Mouse (Mus musculus) midbrain, embryonic 14.5 days (tissue): ENCODE measurements around the gene Agrp. TPM values are rescaled to one million over a fixed set of nuclear protein-coding genes. Genes with fewer than 3 reads are reported as not detected.

Experiments
- ATAC-seq: fragments of 200-750 bp; cut with Nextera tagmentation; 2 replicates; pipeline ENCODE4 v1.8.0; 2017; ENCODE audit warnings: moderate number of reproducible peaks, moderate library complexity; ENCODE audit not compliant: low FRiP score, low TSS enrichment
- DNase-seq: peaks from one replicate; pipeline ENCODE4 v3.0.0-alpha.2; 2015
- H3K27ac ChIP-seq: fragments of 300-500 bp; sonication (generic); replicated peaks from 2 replicates; pipeline ENCODE4 v1.5.1; 2014; ENCODE audit warnings: mild to moderate bottlenecking, low read depth, low read length, moderate library complexity
- H3K27me3 ChIP-seq: fragments of 300-500 bp; sonication (generic); 2 replicates; pipeline ENCODE4 v1.6.1; 2014; ENCODE audit warnings: low read length, control low read depth, mixed read lengths; ENCODE audit not compliant: control insufficient read depth, insufficient read depth
- H3K36me3 ChIP-seq: fragments of 300-500 bp; sonication (generic); 2 replicates; pipeline ENCODE4 v1.6.1; 2014; ENCODE audit warnings: low read length, control low read depth; ENCODE audit not compliant: control insufficient read depth, insufficient read depth
- H3K4me1 ChIP-seq: fragments of 300-500 bp; sonication (generic); 2 replicates; pipeline ENCODE4 v1.6.1; 2014; ENCODE audit warnings: mild to moderate bottlenecking, antibody characterized with exemption, low read length, control low read depth; ENCODE audit not compliant: control insufficient read depth, insufficient read depth
- H3K4me2 ChIP-seq: fragments of 300-500 bp; sonication (generic); 2 replicates; pipeline ENCODE4 v1.6.1; 2014; ENCODE audit warnings: mild to moderate bottlenecking, low read length, moderate library complexity
- H3K4me3 ChIP-seq: fragments of 300-500 bp; sonication (generic); replicated peaks from 2 replicates; pipeline ENCODE4 v1.5.1; 2014; ENCODE audit warnings: low read depth, low read length
- H3K9ac ChIP-seq: fragments of 300-500 bp; sonication (generic); replicated peaks from 2 replicates; pipeline ENCODE4 v1.6.1; 2014; ENCODE audit warnings: mild to moderate bottlenecking, low read length, moderate library complexity
- H3K9me3 ChIP-seq: fragments of 300-500 bp; sonication (generic); 2 replicates; pipeline ENCODE4 v1.6.1; 2016; ENCODE audit warnings: low read length, control low read depth, mixed read lengths; ENCODE audit not compliant: control insufficient read depth
- WGBS: fragments of 180-500 bp; shearing (Covaris S2); extraction: QIAGEN DNeasy Blood & Tissue Kit; methylation state at CpG from one replicate; pipeline ENCODE4 v1.1.7; 2014; 5-methylcytosine and 5-hydroxymethylcytosine counted together
- polyA plus RNA-seq: library from polyadenylated mRNA; unstranded; fragments of >200 nt; fragmentation: Nextera tagmentation; extraction: Ambion mirVana; gene quantifications from 2 replicates; pipeline ENCODE4 v1.2.1, GENCODE M21; 2014

Gene Agrp
- polyA plus RNA-seq, 1 experiment from 2014 or later = 1.1 TPM

DNA sequence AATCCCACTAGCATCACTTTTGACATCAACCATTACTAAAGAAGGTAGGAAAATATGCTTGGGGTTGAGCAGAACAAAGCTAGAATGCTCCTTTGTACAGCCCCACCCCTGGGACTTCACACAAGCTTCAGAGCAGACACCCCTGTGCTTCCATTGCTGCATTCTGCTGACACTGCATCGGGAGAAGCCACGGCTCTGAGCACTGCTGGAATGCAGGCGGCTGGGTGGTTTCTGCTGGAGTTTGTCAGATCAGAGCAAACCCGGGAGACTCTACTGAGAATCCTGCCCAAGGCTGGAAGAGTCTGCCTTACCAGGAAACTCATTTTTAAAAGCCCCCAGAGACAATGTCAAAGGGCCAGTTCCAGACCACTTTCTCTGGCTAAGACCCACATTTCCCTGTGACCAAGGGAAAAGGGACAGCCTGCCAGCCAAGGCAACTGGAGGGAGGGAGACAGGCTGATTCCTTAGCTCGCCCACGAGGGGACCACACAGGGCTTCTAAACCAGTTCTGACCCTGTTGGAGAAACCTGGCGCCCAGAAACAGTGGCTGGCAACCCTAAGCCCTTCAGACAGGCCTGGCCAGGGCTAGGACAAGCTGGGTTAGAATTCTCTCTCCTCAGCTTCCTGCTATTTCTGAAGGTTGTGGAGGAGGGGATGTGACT, 92.5 kb downstream of the Agrp start:
- H3K9ac ChIP-seq = no peak overlapping the region
- no peaks in the 10 kb centered on the region for H3K9me3 ChIP-seq
- DNase-seq (no peak), ATAC-seq (no peak)
- H3K36me3 ChIP-seq = peaks cover 5% of the 10 kb centered on the region; the same call in 1 of the 2 replicates
- H3K4me1 ChIP-seq = no peaks in the 10 kb centered on the region
- no peaks in the 10 kb centered on the region for H3K27me3 ChIP-seq
- H3K4me3 ChIP-seq = no peak overlapping the region
- no peak overlapping the region for H3K4me2 ChIP-seq
- 52% methylated on average over 7 of the region's 7 CpGs for WGBS
- no peak overlapping the region for H3K27ac ChIP-seq

GRCm38 (mm10) chr8:105543703-105544102, 93.5 kb downstream of the Agrp start:
- H3K9ac ChIP-seq = no peak overlapping the region
- H3K4me3 ChIP-seq = no peak overlapping the region
- DNase-seq = no peak
- H3K4me1 ChIP-seq = no peaks in the 10 kb centered on the region
- no peak for ATAC-seq
- H3K36me3 ChIP-seq = peaks cover 13% of the 10 kb centered on the region
- whole genome bisulfite sequencing = 70% methylated on average over 1 of the region's 1 CpGs
- H3K4me2 ChIP-seq = no peak overlapping the region
- H3K27ac ChIP-seq = no peak overlapping the region
- H3K27me3 ChIP-seq = no peaks in the 10 kb centered on the region
- no peaks in the 10 kb centered on the region for H3K9me3 ChIP-seq

DNA sequence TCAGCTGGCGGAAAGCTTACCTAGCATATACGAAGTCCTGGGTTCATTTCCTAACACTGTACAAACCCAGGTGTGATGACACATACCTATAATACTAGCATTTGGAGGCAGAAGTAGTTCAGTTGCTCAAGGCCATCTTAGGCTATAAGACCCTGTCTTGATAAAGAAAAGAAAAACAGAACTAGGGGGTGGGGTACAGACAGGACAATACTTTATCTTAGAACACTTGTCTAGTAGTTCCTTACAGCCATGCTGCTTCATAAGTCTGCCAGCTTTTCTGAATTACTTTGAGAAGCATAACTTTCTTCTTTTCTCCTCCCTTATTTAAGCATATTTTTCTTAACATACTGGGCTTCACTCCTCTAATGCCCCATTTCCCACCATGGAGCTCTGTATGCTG, 94.4 kb downstream of the Agrp start:
- Histone ChIP-seq H3K9ac (no peak overlapping the region), H3K4me1 (no peaks in the 10 kb centered on the region), H3K27me3 (no peaks in the 10 kb centered on the region), H3K4me2 (no peak overlapping the region), H3K9me3 (no peaks in the 10 kb centered on the region), H3K4me3 (no peak overlapping the region), H3K27ac (no peak overlapping the region), H3K36me3 (peaks cover 22% of the 10 kb centered on the region)
- ATAC-seq (no peak), DNase-seq (no peak)
- over 99% methylated on average over 2 of the region's 2 CpGs for WGBS

DNA sequence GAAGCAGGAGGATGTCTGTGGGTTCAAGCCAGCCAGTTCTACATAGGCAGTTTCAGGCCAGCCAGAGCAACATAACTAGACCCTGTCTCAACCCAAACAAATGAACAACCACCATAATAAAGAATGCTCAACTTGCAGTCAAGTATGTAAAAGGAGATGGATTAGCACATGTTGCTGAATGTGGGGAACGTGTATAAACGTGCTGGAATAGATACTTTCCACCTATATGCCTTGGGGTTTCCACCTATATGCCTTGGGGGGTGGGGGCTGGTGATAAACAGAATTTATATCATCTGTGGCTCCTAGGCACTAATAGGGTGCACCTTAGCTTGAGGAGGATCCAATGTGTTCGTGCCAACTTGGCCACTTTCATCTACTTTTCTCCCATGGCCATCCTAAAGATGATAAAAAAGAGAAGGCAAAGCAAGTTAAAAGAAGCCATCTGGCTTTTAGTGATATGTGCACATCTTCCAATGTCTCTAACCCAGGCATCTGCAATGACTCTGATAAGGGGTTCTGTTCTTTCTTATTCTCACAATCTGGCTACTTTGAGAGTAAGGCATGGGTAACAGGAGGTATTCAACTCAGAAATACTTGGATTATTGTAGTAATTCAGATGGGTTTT, 95.0 kb downstream of the Agrp start:
- H3K9ac ChIP-seq = no peak overlapping the region
- H3K4me2 ChIP-seq = no peak overlapping the region
- no peaks in the 10 kb centered on the region for H3K27me3 ChIP-seq
- ATAC-seq = no peak
- peaks cover 29% of the 10 kb centered on the region for H3K36me3 ChIP-seq
- H3K27ac ChIP-seq = no peak overlapping the region
- no peak overlapping the region for H3K4me3 ChIP-seq
- no peaks in the 10 kb centered on the region for H3K4me1 ChIP-seq
- WGBS = 90% methylated on average over 3 of the region's 3 CpGs
- H3K9me3 ChIP-seq = no peaks in the 10 kb centered on the region
- no peak for DNase-seq

- H3K4me2 ChIP-seq = no peak overlapping the region
- no peaks in the 10 kb centered on the region for H3K4me1 ChIP-seq
- 91% methylated on average over 4 of the region's 4 CpGs for WGBS
- DNase-seq (no peak), ATAC-seq (no peak)
- H3K36me3 ChIP-seq = peaks cover 52% of the 10 kb centered on the region
- no peak overlapping the region for H3K4me3 ChIP-seq
- no peaks in the 10 kb centered on the region for H3K9me3 ChIP-seq
- H3K27ac ChIP-seq = no peak overlapping the region
- H3K9ac ChIP-seq = no peak overlapping the region
- no peaks in the 10 kb centered on the region for H3K27me3 ChIP-seq
These were observed 98.3 kb downstream of the Agrp start for GRCm38 (mm10) chr8:105538940-105539339.

GRCm38 (mm10) chr8:105537011-105537677, 100.0 kb downstream of the Agrp start:
- H3K4me2 ChIP-seq = no peak overlapping the region
- no peak overlapping the region for H3K4me3 ChIP-seq
- ATAC-seq (no peak), DNase-seq (no peak)
- no peaks in the 10 kb centered on the region for H3K27me3 ChIP-seq
- H3K4me1 ChIP-seq = no peaks in the 10 kb centered on the region
- WGBS = 91% methylated on average over 6 of the region's 6 CpGs
- H3K36me3 ChIP-seq = peaks cover 52% of the 10 kb centered on the region
- H3K27ac ChIP-seq = no peak overlapping the region
- H3K9me3 ChIP-seq = no peaks in the 10 kb centered on the region
- H3K9ac ChIP-seq = no peak overlapping the region

DNA sequence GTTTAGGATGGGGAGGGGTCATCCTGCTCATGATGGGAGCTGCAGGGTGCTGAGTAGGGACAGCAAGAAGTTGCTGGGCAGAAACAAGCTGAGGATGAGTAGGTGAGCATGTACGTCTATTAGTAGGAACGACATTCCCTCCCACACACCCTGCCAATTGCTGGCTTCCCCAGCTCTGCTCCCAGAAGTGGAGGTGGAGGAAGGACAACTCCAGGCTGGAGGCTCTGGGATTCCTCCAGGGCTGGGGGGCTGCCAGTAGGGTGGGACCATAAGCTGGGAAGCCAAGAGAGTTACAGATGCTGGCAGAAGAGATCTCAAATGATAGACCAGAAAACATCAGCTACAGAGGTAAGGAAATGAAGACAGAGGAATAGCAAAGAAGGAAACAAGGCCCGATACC, 100.6 kb downstream of the Agrp start:
- H3K9me3 ChIP-seq = no peaks in the 10 kb centered on the region
- 89% methylated on average over 3 of the region's 3 CpGs for WGBS
- H3K36me3 ChIP-seq = peaks cover 54% of the 10 kb centered on the region

DNA sequence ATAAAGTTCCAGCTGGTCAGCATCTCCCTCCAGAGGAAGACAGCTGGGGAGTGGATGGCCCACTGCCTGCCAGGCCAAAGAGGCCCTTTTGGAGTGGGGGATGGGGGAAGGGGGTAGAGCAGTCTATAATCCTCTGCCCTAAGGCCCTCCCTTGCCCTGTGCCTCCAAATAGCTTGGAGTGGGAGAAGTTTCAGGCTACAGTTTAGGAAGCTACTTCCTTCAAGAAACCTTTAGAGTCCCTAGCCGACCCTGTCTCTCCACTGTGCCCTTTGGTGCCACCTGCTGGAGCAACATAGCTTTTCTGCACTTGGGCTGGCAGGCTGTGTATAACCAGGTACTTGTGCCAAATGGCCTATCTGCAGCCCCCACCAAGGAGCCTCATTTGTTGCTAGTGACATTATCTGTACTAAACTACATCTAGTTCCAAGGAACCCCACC, 103.3 kb downstream of the Agrp start:
- WGBS = 0% methylated on average over 1 of the region's 1 CpGs
- Histone ChIP-seq H3K4me3 (no peak overlapping the region), H3K4me2 (no peak overlapping the region), H3K9ac (no peak overlapping the region), H3K9me3 (no peaks in the 10 kb centered on the region), H3K27ac (no peak overlapping the region), H3K27me3 (no peaks in the 10 kb centered on the region), H3K36me3 (peaks cover 60% of the 10 kb centered on the region), H3K4me1 (no peaks in the 10 kb centered on the region)
- ATAC-seq (no peak; the same call in 1 of the 2 replicates), DNase-seq (peak; percentile 86)

More for the DNA sequence above, 100.6 kb downstream of the Agrp start:
- no peak overlapping the region for H3K4me2 ChIP-seq
- no peak overlapping the region for H3K27ac ChIP-seq
- ATAC-seq (no peak), DNase-seq (no peak)
- no peak overlapping the region for H3K4me3 ChIP-seq
- no peak overlapping the region for H3K9ac ChIP-seq
- H3K27me3 ChIP-seq = no peaks in the 10 kb centered on the region
- H3K4me1 ChIP-seq = no peaks in the 10 kb centered on the region
